Mouse (Mus musculus) limb, embryonic 12.5 days (tissue): ENCODE measurements at regions not wholly inside any gene's neighbourhood (a gene's known extent, or its start where the extent isn't known, plus 50 kb on each side); places are given as distances from the start of the nearest gene placed in this dataset.
"Not testable (repeated sequence)": the region's sequence is repeated elsewhere in the genome, so short reads cannot be mapped to it uniquely, and the experiment has no call there.

Source experiments
- ATAC-seq: fragments of 200-750 bp; cut with Nextera tagmentation; 2 replicates; pipeline ENCODE4 v1.8.0; 2017; ENCODE audit warnings: low read depth, moderate TSS enrichment; ENCODE audit not compliant: insufficient number of reproducible peaks, insufficient read depth, low FRiP score, low TSS enrichment
- H3K27ac ChIP-seq: fragments of 300-500 bp; sonication (generic); 2 replicates; pipeline ENCODE4 v1.5.1; 2016; ENCODE audit warnings: mild to moderate bottlenecking, moderate library complexity
- H3K27me3 ChIP-seq: fragments of 300-500 bp; sonication (generic); 2 replicates; pipeline ENCODE4 v1.6.1; 2016; ENCODE audit warnings: mild to moderate bottlenecking, moderate library complexity
- H3K36me3 ChIP-seq: fragments of 300-500 bp; sonication (generic); 2 replicates; pipeline ENCODE4 v1.6.1; 2016; ENCODE audit warnings: mild to moderate bottlenecking, moderate library complexity
- H3K4me1 ChIP-seq: fragments of 300-500 bp; sonication (generic); replicated peaks from 2 replicates; pipeline ENCODE4 v1.6.1; 2016
- H3K4me2 ChIP-seq: fragments of 300-500 bp; sonication (generic); 2 replicates; pipeline ENCODE4 v1.6.1; 2016; ENCODE audit warnings: mild to moderate bottlenecking, moderate library complexity
- H3K4me3 ChIP-seq: fragments of 300-500 bp; sonication (generic); replicated peaks from 2 replicates; pipeline ENCODE4 v1.5.1; 2016; ENCODE audit warnings: mild to moderate bottlenecking
- H3K9ac ChIP-seq: fragments of 300-500 bp; sonication (generic); replicated peaks from 2 replicates; pipeline ENCODE4 v1.6.1; 2016; ENCODE audit warnings: mild to moderate bottlenecking, moderate library complexity
- H3K9me3 ChIP-seq: fragments of 300-500 bp; sonication (generic); 2 replicates; pipeline ENCODE4 v1.6.1; 2016; ENCODE audit warnings: mild to moderate bottlenecking, moderate library complexity
- WGBS: fragments of 180-500 bp; shearing (Covaris S2); methylation state at CpG from one replicate; pipeline ENCODE4 v1.1.7; 2016; 5-methylcytosine and 5-hydroxymethylcytosine counted together

DNA sequence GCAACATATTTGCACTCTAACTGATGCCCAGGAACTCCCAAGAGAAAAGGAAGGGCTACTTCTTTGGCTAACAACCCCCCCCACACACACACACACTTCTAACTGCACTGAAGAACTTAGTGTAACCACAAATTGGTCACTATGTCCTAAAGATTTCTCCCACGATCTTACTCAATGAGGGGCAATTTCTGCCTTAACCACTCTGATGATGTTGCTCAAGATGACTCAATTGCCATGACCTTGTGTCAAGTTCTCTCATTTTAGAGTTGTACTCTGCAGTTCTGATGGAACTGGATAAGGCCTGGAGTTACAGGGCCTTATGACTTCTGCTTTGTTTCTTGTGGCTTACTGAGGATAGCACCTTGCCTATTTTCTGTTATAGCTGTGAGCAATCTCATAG, 81.7 kb downstream of the Sem1 start:
- 73% methylated on average over 1 of the region's 1 CpGs for WGBS
- H3K4me3 ChIP-seq: no peak overlapping the region
- no peaks in the 10 kb centered on the region for H3K4me1 ChIP-seq
- H3K4me2 ChIP-seq: no peak overlapping the region
- no peak overlapping the region for H3K9ac ChIP-seq
- H3K27ac ChIP-seq: no peak overlapping the region
- no peaks in the 10 kb centered on the region for H3K27me3 ChIP-seq
- ATAC-seq: no peak
- no peaks in the 10 kb centered on the region for H3K9me3 ChIP-seq
- no peaks in the 10 kb centered on the region for H3K36me3 ChIP-seq

DNA sequence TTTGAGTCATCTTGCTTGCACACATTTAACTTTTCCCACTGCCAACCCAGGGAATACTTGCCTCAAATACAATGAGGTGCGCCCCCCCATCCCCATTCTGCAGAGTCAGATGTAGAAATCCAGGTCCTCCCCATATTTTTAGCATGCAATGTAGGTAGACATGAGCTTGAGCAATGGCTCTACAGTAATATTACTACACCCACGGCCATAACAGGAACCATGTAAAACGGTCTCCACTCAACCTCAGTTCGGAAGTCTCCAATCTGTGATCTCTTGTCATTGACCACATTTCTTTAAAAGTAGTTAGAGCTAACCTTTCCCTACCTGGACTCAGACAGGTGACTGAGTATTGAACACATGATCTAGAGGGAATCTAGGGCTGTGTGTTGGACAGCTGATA, 82.1 kb downstream of the Sem1 start:
- Histone ChIP-seq H3K9ac (no peak overlapping the region), H3K27ac (no peak overlapping the region), H3K9me3 (no peaks in the 10 kb centered on the region), H3K4me3 (no peak overlapping the region), H3K4me1 (no peaks in the 10 kb centered on the region), H3K4me2 (no peak overlapping the region), H3K36me3 (no peaks in the 10 kb centered on the region), H3K27me3 (no peaks in the 10 kb centered on the region)
- WGBS: 87% methylated on average over 4 of the region's 4 CpGs
- no peak for ATAC-seq

- H3K4me2 ChIP-seq: no peak overlapping the region
- no peak for ATAC-seq
- no peaks in the 10 kb centered on the region for H3K36me3 ChIP-seq
- H3K27ac ChIP-seq: no peak overlapping the region
- 96% methylated on average over 4 of the region's 4 CpGs for whole genome bisulfite sequencing
- H3K9ac ChIP-seq: no peak overlapping the region
- no peak overlapping the region for H3K4me3 ChIP-seq
- no peaks in the 10 kb centered on the region for H3K9me3 ChIP-seq
- 0 out of 2 replicates have a peak, but pooled peaks cover 4% of the 10 kb centered on the region for H3K4me1 ChIP-seq
- H3K27me3 ChIP-seq: peaks cover 23% of the 10 kb centered on the region
Observed at GRCm38 (mm10) chr6:6488191-6488590, 90.3 kb downstream of the Sem1 start.

DNA sequence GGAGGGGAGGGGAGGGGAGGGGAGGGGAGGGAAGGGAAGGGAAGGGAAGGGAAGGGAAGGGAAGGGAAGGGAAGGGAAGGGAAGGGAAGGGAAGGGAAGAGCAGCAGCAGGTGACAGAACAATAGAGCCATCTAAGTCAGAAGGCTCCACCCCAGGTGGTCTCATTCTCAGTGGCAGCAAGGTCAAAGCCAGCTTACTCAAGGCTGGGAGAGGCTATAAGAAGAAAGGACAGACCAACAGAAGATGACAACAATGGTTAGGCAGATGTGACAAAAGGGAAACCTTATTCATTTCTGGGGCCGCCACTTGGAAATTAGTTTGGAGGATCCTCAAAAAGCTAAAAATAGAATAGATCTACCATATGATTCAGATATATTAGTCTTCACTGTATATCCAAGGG, 96.9 kb downstream of the Sem1 start:
- not testable (repeated sequence) for H3K4me1 ChIP-seq, H3K27ac ChIP-seq, H3K9me3 ChIP-seq, H3K4me3 ChIP-seq, H3K4me2 ChIP-seq, H3K27me3 ChIP-seq, H3K36me3 ChIP-seq, H3K9ac ChIP-seq, ATAC-seq
- 95% methylated on average over 1 of the region's 1 CpGs for WGBS

DNA sequence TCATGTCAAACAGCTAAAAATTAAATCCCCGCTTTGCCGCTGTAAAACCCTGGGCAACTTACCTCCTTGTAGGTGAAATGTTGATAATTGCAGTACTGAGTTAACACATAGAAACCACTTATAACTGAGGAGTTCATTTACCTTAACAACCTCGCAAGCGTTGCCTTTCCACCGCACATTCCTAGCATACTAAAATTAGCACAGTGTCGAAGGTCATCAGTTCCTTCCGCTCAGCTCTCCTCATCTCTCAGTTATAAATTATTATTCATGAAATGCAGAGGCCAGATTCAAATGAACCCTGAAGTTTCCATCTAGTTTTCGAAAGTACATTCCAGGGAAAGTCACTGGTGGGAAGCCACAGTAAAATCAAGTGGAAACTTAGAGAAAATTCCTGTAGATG, 108.1 kb downstream of the Sem1 start:
- H3K27ac ChIP-seq: no peak overlapping the region
- no peak overlapping the region for H3K4me2 ChIP-seq
- no peaks in the 10 kb centered on the region for H3K27me3 ChIP-seq
- ATAC-seq: no peak
- no peak overlapping the region for H3K9ac ChIP-seq
- no peaks in the 10 kb centered on the region for H3K36me3 ChIP-seq
- no peaks in the 10 kb centered on the region for H3K9me3 ChIP-seq
- H3K4me1 ChIP-seq: peaks cover 3% of the 10 kb centered on the region; the same call in 1 of the 2 replicates
- 56% methylated on average over 8 of the region's 8 CpGs for WGBS
- H3K4me3 ChIP-seq: no peak overlapping the region

GRCm38 (mm10) chr6:6467526-6467925, 110.9 kb downstream of the Sem1 start:
- no peak overlapping the region for H3K4me2 ChIP-seq
- no peak overlapping the region for H3K27ac ChIP-seq
- no peak overlapping the region for H3K4me3 ChIP-seq
- no peaks in the 10 kb centered on the region for H3K9me3 ChIP-seq
- WGBS: 12% methylated on average over 1 of the region's 1 CpGs
- ATAC-seq: no peak
- H3K27me3 ChIP-seq: no peaks in the 10 kb centered on the region
- no peak overlapping the region for H3K9ac ChIP-seq
- H3K4me1 ChIP-seq: peaks cover 19% of the 10 kb centered on the region
- H3K36me3 ChIP-seq: no peaks in the 10 kb centered on the region

- Histone ChIP-seq H3K27me3 (no peaks in the 10 kb centered on the region; the same call in 1 of the 2 replicates), H3K36me3 (no peaks in the 10 kb centered on the region), H3K9me3 (no peaks in the 10 kb centered on the region), H3K4me3 (no peak overlapping the region), H3K4me2 (no peak overlapping the region), H3K4me1 (peaks cover 19% of the 10 kb centered on the region), H3K27ac (no peak overlapping the region), H3K9ac (no peak overlapping the region)
- 15% methylated on average over 2 of the region's 2 CpGs for WGBS
- ATAC-seq: no peak
Observed at GRCm38 (mm10) chr6:6466231-6466630, 112.2 kb downstream of the Sem1 start.

- peak; percentile 54; the same call in 1 of the 2 replicates for ATAC-seq
- no peak overlapping the region for H3K9ac ChIP-seq
- H3K9me3 ChIP-seq: no peaks in the 10 kb centered on the region
- no peak overlapping the region for H3K4me3 ChIP-seq
- no peaks in the 10 kb centered on the region; the same call in 1 of the 2 replicates for H3K27me3 ChIP-seq
- no peak overlapping the region; the same call in 1 of the 2 replicates for H3K4me2 ChIP-seq
- H3K36me3 ChIP-seq: no peaks in the 10 kb centered on the region
- H3K27ac ChIP-seq: no peak overlapping the region
- peaks cover 30% of the 10 kb centered on the region for H3K4me1 ChIP-seq
- 9% methylated on average over 7 of the region's 7 CpGs for WGBS
Observed at GRCm38 (mm10) chr6:6463807-6464470, 114.5 kb downstream of the Sem1 start.

DNA sequence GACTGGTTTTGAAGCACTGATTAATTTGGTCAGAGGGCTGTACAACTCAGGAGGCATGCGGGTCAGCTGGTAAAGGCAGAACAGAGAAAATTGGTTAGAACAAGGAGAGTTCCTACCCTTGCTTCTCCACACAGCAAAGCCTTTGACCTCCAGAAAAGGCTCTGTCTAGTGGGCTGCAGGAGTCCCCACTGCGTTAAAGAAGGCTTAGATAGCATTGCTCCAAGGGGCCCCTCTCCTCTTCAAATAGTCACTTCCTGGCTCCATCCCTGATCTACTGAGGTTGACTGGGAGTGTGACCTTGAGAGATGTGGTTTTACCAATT, 118.6 kb downstream of the Sem1 start:
- Histone ChIP-seq H3K9ac (no peak overlapping the region), H3K36me3 (no peaks in the 10 kb centered on the region), H3K4me1 (peaks cover 29% of the 10 kb centered on the region), H3K4me3 (no peak overlapping the region), H3K9me3 (no peaks in the 10 kb centered on the region), H3K4me2 (no peak overlapping the region), H3K27me3 (peaks cover 8% of the 10 kb centered on the region), H3K27ac (no peak overlapping the region)
- ATAC-seq: no peak
- 11% methylated on average over 2 of the region's 2 CpGs for WGBS

- ATAC-seq: 0 out of 2 replicates have a peak, but pooled peaks have one; percentile 47
- no peaks in the 10 kb centered on the region for H3K9me3 ChIP-seq
- H3K4me2 ChIP-seq: 0 out of 2 replicates have a peak overlapping the region, but pooled peaks have one; percentile 3
- H3K27me3 ChIP-seq: peaks cover 8% of the 10 kb centered on the region
- H3K4me1 ChIP-seq: peaks cover 23% of the 10 kb centered on the region
- 10% methylated on average over 14 of the region's 14 CpGs for WGBS
- H3K9ac ChIP-seq: no peak overlapping the region
- no peak overlapping the region for H3K27ac ChIP-seq
- H3K4me3 ChIP-seq: no peak overlapping the region
- no peaks in the 10 kb centered on the region for H3K36me3 ChIP-seq
Observed at GRCm38 (mm10) chr6:6459006-6459917, 119.2 kb downstream of the Sem1 start.

DNA sequence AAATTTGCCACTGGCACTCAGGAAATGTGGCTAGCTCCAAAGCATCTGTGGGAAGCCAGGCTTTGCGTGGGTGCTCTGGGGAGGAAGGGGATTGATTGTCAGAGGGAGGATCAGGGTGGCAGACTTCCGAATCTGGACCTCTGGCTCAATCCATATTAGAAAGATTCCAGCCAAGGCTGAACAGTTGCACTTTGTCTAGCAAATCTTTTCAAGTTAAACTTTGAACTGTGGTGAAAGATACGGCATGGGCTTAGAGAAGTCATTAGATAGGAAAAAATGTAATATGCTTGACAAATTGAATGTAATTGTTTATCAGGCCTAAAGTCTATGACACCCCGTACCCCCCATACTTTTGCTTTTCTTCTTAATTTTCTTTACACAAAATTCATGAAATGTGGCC, 120.7 kb downstream of the Sem1 start:
- H3K36me3 ChIP-seq: no peaks in the 10 kb centered on the region
- no peak overlapping the region for H3K9ac ChIP-seq
- 67% methylated on average over 4 of the region's 4 CpGs for WGBS
- H3K4me2 ChIP-seq: no peak overlapping the region
- H3K4me1 ChIP-seq: peaks cover 13% of the 10 kb centered on the region
- no peak overlapping the region for H3K4me3 ChIP-seq
- H3K9me3 ChIP-seq: no peaks in the 10 kb centered on the region
- ATAC-seq: no peak
- H3K27ac ChIP-seq: no peak overlapping the region
- H3K27me3 ChIP-seq: peaks cover 8% of the 10 kb centered on the region
